ENCODE assay signal across 10 mouse cellular contexts in genomic region chr6:37336381-37336780, GRCm38 (mm10). TPM values are rescaled to one million over a fixed set of nuclear protein-coding genes. Genes with fewer than 3 reads are reported as not detected.
A peak's percentile ranks its signal among the peaks of the same experiment; 100 is the strongest.
DNase-seq lines count a peak whose midpoint lies in the region; ATAC-seq and TF ChIP-seq lines count a peak whose summit lies in the region.
"Had no signal": no experiment of that assay in that cellular context is flagged by ENCODE, and none has a peak within 500 bp of the region (broad histone marks: within the 10 kb centered on the region; RNA-seq: fewer than 3 reads in every experiment).

No protein-coding gene starts in this region.

- DNase-seq in kidney, postnatal 25 days = no peak
- DNase-seq in embryonic facial prominence, embryonic 10.5 days (ENCODE audit: low spot score) = no peak
- DNase-seq in forebrain, postnatal 0 days = no peak
- peak; percentile 42 for DNase-seq in midbrain, embryonic 14.5 days
- no peak for DNase-seq in liver
- no peak for DNase-seq in ovary, adult 18-20 months (ENCODE audit: low spot score)
- no peak for DNase-seq in right cerebral cortex, postnatal 14 days
- DNase-seq: heart, postnatal 36 days; right cerebral cortex, adult 18-20 months had no signal

- H3K4me2 ChIP-seq in kidney, embryonic 14.5 days (replicated peaks; ENCODE audit: low read depth, low read length) = no peak overlapping the region
- no peak overlapping the region for H3K4me2 ChIP-seq in forebrain, postnatal 0 days (ENCODE audit: low read depth)
- H3K4me2 ChIP-seq in midbrain, embryonic 14.5 days (ENCODE audit: low read length) = no peak overlapping the region

- TF ChIP-seq CTCF in forebrain, postnatal 0 days (IDR thresholded peaks at IDR 0.05; ENCODE audit: low read depth) = no peak

- H3K36me3 ChIP-seq in kidney, embryonic 14.5 days (ENCODE audit: control insufficient read depth, insufficient read depth, low read length) = peaks cover 79% of the 10 kb centered on the region
- peaks cover 47% of the 10 kb centered on the region for H3K36me3 ChIP-seq in embryonic facial prominence, embryonic 10.5 days (replicated peaks)
- H3K36me3 ChIP-seq in forebrain, postnatal 0 days (ENCODE audit: insufficient read depth) = no peaks in the 10 kb centered on the region
- H3K36me3 ChIP-seq in midbrain, embryonic 14.5 days (ENCODE audit: control insufficient read depth, insufficient read depth, low read length) = no peaks in the 10 kb centered on the region

- peak; percentile 6; the same call in 1 of the 2 replicates for ATAC-seq in kidney, embryonic 14.5 days (ENCODE audit: low FRiP score, low TSS enrichment)
- peak; percentile 32; the same call in 1 of the 2 replicates for ATAC-seq in forebrain, postnatal 0 days
- ATAC-seq in midbrain, embryonic 14.5 days (ENCODE audit: low FRiP score, low TSS enrichment) = no peak; the same call in 1 of the 2 replicates

- no peaks in the 10 kb centered on the region for H3K9me3 ChIP-seq in kidney, embryonic 14.5 days (ENCODE audit: control insufficient read depth, low read length)
- H3K9me3 ChIP-seq in embryonic facial prominence, embryonic 10.5 days = no peaks in the 10 kb centered on the region
- H3K9me3 ChIP-seq in forebrain, postnatal 0 days (ENCODE audit: low read length) = no peaks in the 10 kb centered on the region
- H3K9me3 ChIP-seq in midbrain, embryonic 14.5 days (ENCODE audit: control insufficient read depth, low read length) = no peaks in the 10 kb centered on the region

- WGBS in kidney, embryonic 14.5 days = 80% methylated on average over 7 of the region's 7 CpGs
- 63% methylated on average over 7 of the region's 7 CpGs for WGBS in embryonic facial prominence, embryonic 10.5 days
- WGBS in forebrain, postnatal 0 days = 50% methylated on average over 7 of the region's 7 CpGs
- 49% methylated on average over 7 of the region's 7 CpGs for WGBS in midbrain, embryonic 14.5 days

- H3K4me1 ChIP-seq in kidney, embryonic 14.5 days (ENCODE audit: control insufficient read depth, insufficient read depth, low read length) = peaks cover 9% of the 10 kb centered on the region; the same call in 1 of the 2 replicates
- H3K4me1 ChIP-seq in embryonic facial prominence, embryonic 10.5 days = peaks cover 15% of the 10 kb centered on the region
- H3K4me1 ChIP-seq in forebrain, postnatal 0 days (ENCODE audit: insufficient read depth) = peaks cover 7% of the 10 kb centered on the region; the same call in 1 of the 2 replicates
- peaks cover 12% of the 10 kb centered on the region for H3K4me1 ChIP-seq in midbrain, embryonic 14.5 days (ENCODE audit: control insufficient read depth, insufficient read depth, low read length)

- no peak overlapping the region for H3K4me3 ChIP-seq in kidney, embryonic 14.5 days (ENCODE audit: low read length)
- no peak overlapping the region for H3K4me3 ChIP-seq in embryonic facial prominence, embryonic 10.5 days
- H3K4me3 ChIP-seq in forebrain, postnatal 0 days (ENCODE audit: low read depth, low read length) = no peak overlapping the region
- H3K4me3 ChIP-seq in midbrain, embryonic 14.5 days (replicated peaks; ENCODE audit: low read depth, low read length) = no peak overlapping the region

- no peak overlapping the region for H3K9ac ChIP-seq in kidney, embryonic 14.5 days (ENCODE audit: low read depth, low read length)
- no peak overlapping the region; the same call in 1 of the 2 replicates for H3K9ac ChIP-seq in forebrain, postnatal 0 days
- H3K9ac ChIP-seq in midbrain, embryonic 14.5 days (replicated peaks; ENCODE audit: low read length) = no peak overlapping the region

- no peaks in the 10 kb centered on the region for H3K27me3 ChIP-seq in kidney, embryonic 14.5 days (ENCODE audit: control insufficient read depth, insufficient read depth, low read length)
- no peaks in the 10 kb centered on the region for H3K27me3 ChIP-seq in embryonic facial prominence, embryonic 10.5 days (replicated peaks; ENCODE audit: low read depth, poor library complexity, severe bottlenecking)
- no peaks in the 10 kb centered on the region for H3K27me3 ChIP-seq in forebrain, postnatal 0 days (ENCODE audit: insufficient read depth, low read length)
- no peaks in the 10 kb centered on the region for H3K27me3 ChIP-seq in midbrain, embryonic 14.5 days (ENCODE audit: control insufficient read depth, insufficient read depth, low read length)

- H3K27ac ChIP-seq in kidney, embryonic 14.5 days (ENCODE audit: low read depth, low read length) = no peak overlapping the region
- H3K27ac ChIP-seq in embryonic facial prominence, embryonic 10.5 days (replicated peaks) = peak overlapping the region; percentile 54; the same call in 1 of the 2 replicates
- no peak overlapping the region for H3K27ac ChIP-seq in forebrain, postnatal 0 days (ENCODE audit: low read depth, low read length)
- H3K27ac ChIP-seq in midbrain, embryonic 14.5 days (replicated peaks; ENCODE audit: low read depth, low read length) = 0 out of 2 replicates have a peak overlapping the region, but pooled peaks have one; percentile 60

RNA-seq across cellular contexts. Expression of gene Dgki, which starts 36.4 kb away (rescaled TPM):
- polyA plus RNA-seq in kidney, embryonic 14.5 days (2014; fragmentation: Nextera tagmentation; extraction: Ambion mirVana) = 0.27 and 0.43 TPM in 2 replicates
- polyA plus RNA-seq in embryonic facial prominence, embryonic 10.5 days (2016; fragmentation: Nextera tagmentation; extraction: Ambion mirVana) = 0.56 and 0.59 TPM in 2 replicates
- 30.2 and 34.0 TPM in 2 replicates for total RNA-seq in forebrain, postnatal 0 days (2014; rRNA removed)
- 3.3 and 5.5 TPM in 2 replicates for polyA plus RNA-seq in forebrain, postnatal 0 days (2015; fragmentation: Nextera tagmentation; extraction: Ambion mirVana)
- 7.6 and 9.2 TPM in 2 replicates for polyA plus RNA-seq in midbrain, embryonic 14.5 days (2014; fragmentation: Nextera tagmentation; extraction: Ambion mirVana)

Comparison
In these comparisons a context has a peak if more than half of its experiments do, and no peak if none do; other contexts are left out.
1. H3K27ac ChIP-seq: peak in embryonic facial prominence, embryonic 10.5 days (single experiment) and midbrain, embryonic 14.5 days (single experiment); none in kidney, embryonic 14.5 days (single experiment) and forebrain, postnatal 0 days (single experiment).